Mouse (Mus musculus) gastrocnemius, adult 2 months (tissue): ENCODE results near the gene Ly6g6c. TPM values are rescaled to one million over a fixed set of nuclear protein-coding genes. Genes with fewer than 3 reads are reported as not detected.

ENCODE experiments used
- DNase-seq: peaks from one replicate; pipeline ENCODE4 v3.0.0; 2022
- H3K27ac ChIP-seq: fragments of 200-600 bp; 2 replicates; pipeline ENCODE4 v1.8.1; 2022; ENCODE audit warnings: mild to moderate bottlenecking
- H3K4me3 ChIP-seq: fragments of 200-600 bp; 2 replicates; pipeline ENCODE4 v1.8.1; 2022; ENCODE audit warnings: mild to moderate bottlenecking, moderate library complexity
- CTCF ChIP-seq: fragments of 200-600 bp; IDR thresholded peaks from 2 replicates; pipeline ENCODE4 v1.8.1; 2022; ENCODE audit warnings: antibody characterized with exemption, mild to moderate bottlenecking, moderate library complexity
- intact Hi-C: fragments of 180-260 bp; cut with DNase I; formaldehyde crosslinking; loops from one replicate; pipeline ENCODE4 v1.15.1; 2025
- total RNA-seq, 2 experiments: library from RNA; stranded (reverse); gene quantifications; 2 replicates each; pipeline ENCODE4 v1.2.3; 2021

Gene Ly6g6c
- total RNA-seq, 2 experiments from 2014 or later: not detected

DNA sequence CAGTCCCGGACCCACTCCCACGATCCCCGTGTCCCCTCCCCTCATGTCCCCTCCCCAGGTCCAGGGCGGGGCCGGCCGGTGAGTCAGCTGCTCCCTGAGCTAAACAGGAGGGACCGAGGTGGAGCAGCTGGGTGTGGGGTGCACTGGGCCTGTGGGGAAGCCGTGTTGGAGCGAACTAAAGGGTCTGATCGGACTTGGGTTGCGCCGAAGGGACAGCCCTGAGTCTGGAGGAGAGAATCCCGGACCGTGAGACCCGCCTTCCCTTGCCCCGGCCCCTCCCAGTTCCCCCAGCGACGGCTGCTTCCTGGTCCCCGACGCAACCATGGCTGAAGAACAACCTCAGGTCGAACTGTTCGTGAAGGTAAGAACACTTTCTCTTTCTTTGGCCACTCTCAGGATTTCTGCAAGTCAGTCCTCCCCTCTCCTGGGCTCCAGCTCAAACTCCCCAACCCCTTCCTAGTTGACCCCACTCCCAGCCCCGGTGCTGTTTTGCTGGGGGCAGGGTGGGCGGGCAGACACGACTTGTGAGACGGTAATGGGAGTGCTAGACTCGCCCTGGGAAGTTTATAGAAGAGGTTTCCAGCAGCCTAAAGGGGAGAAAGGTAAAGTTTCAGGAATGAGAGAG is 14.9 kb upstream of the Ly6g6c start:
- Histone ChIP-seq H3K27ac (peak overlapping the region; percentile 91), H3K4me3 (peak overlapping the region; percentile 82)
- peak; percentile 82 for DNase-seq
- intact Hi-C loops: no loop called here
- TF ChIP-seq CTCF: no peak

DNA sequence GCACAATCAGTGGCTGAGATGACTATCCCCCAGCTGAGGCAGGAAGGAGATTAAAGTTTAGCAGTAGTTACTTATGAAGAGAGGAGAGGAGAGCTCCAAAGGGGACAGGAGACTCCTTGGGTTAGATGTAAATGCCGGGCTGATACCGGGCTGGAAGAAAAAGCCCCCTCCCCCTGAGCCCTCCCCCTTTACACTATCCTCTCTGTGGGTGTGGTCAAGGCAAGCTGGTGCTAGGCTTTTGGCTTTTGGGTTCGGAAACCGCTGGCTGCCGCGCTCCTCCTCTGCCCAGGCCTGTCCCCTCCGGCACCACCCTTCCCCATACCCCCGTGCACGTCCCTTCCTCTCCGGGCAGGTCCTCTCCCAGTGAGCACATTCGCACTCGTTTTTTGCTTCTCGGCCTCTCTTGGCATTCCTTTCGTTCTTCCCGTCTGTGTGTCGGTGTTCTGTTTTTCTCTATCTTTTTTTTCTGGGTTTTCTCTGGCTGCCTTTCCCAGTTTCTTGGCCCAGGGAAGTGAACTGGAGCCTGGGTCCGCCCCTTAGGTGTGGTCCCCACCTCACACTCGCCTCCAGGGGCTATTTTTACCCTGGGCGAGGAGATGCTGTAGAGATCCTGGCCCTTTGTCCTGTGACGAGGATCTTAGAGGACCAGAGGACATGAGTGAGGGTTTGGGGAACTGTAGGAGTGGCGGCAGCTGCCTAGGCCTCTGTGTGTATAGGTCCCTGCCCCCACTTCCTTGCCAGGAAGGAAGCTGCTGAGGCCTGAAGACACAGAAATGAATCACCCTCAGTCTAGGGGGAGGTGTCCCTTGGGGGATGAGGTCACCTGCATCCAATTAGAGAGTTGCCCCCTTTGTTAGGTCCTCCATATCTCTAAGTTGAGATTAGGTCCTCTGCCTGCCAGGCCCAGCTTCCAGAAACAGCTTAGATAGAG is 13.8 kb upstream of the Ly6g6c start:
- peak overlapping the region; percentile 91 for H3K27ac ChIP-seq
- peak; percentile 69 for DNase-seq
- intact Hi-C loops: no loop called here
- peak overlapping the region; percentile 82 for H3K4me3 ChIP-seq
- TF ChIP-seq CTCF: no peak

DNA sequence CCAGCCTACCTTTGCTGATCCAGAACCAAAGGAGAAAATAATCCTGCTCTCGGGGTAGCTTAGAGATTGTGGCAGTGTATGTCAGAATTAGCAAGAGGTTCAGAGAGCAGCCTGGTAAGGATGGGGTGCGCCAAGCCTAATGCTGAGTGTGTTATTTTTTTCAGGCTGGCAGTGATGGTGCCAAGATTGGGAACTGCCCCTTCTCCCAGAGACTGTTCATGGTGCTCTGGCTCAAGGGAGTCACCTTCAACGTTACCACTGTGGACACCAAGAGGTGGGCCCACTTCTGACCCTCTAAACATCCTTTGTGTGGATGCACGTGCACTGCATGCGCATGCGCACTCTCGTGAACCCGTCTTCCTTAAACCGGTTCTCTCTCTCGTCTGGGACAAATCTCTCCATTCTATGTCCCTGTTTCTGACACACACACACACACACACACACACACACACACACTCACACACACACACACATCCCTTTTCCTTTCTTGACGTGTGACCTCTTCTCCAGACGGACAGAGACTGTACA is 12.9 kb upstream of the Ly6g6c start:
- no peak for DNase-seq
- no peak for TF ChIP-seq CTCF
- Histone ChIP-seq H3K4me3 (peak overlapping the region; percentile 82), H3K27ac (peak overlapping the region; percentile 91)
- intact Hi-C loops: no loop called here

DNA sequence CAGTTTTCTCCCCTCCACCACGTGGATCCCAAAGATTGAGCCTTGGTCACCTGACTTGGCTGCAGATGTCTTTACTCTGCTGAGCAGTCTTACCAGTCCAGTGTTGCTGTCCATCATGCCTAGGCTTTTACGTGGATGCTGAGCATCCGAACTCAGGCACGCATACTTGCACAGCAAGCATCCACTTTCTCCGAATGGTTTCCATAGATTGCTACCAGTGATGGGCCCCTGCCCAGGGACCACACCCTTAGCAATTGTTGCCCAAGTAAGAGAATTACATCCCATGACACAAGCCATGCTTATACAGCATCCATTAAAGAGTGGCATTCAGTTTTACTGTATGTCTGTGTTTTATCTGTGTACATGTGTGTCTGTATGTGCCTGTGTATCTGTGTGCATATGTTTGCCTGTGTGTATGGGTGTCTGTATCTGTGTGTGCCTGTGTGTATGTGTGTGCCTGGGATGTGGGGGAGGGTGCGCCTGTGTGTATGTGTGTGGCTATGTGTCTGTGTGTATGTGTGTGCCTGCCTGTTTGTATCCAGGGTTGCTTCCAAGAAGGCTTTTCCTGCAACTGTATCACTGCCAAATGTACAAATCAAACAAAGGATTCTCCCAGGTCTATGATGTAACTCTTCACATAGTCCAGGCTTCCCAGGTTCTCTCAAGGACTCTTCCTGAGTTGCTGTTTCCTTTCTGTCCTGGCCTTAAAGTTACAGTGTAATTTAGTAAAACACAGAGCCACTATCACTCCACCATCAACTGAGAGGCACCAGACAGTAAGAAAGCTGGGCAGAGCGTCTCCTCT is 9.3 kb upstream of the Ly6g6c start:
- no peak overlapping the region for H3K27ac ChIP-seq
- no peak for TF ChIP-seq CTCF
- no peak overlapping the region for H3K4me3 ChIP-seq
- DNase-seq: no peak
- intact Hi-C loops: no loop called here

GRCm38 (mm10) chr17:35057090-35057489 is 8.1 kb upstream of the Ly6g6c start:
- no peak for DNase-seq
- Histone ChIP-seq H3K27ac (no peak overlapping the region), H3K4me3 (no peak overlapping the region)
- no peak for TF ChIP-seq CTCF
- intact Hi-C loops: no loop called here

GRCm38 (mm10) chr17:35058316-35058715 is 6.9 kb upstream of the Ly6g6c start:
- peak overlapping the region; percentile 91 for H3K27ac ChIP-seq
- no peak for DNase-seq
- TF ChIP-seq CTCF: no peak
- intact Hi-C loops: loop anchor here (2.0 kb wide), 1 partner anchor 38 kb away; no protein-coding TSS in a partner anchor
- peak overlapping the region; percentile 86 for H3K4me3 ChIP-seq

DNA sequence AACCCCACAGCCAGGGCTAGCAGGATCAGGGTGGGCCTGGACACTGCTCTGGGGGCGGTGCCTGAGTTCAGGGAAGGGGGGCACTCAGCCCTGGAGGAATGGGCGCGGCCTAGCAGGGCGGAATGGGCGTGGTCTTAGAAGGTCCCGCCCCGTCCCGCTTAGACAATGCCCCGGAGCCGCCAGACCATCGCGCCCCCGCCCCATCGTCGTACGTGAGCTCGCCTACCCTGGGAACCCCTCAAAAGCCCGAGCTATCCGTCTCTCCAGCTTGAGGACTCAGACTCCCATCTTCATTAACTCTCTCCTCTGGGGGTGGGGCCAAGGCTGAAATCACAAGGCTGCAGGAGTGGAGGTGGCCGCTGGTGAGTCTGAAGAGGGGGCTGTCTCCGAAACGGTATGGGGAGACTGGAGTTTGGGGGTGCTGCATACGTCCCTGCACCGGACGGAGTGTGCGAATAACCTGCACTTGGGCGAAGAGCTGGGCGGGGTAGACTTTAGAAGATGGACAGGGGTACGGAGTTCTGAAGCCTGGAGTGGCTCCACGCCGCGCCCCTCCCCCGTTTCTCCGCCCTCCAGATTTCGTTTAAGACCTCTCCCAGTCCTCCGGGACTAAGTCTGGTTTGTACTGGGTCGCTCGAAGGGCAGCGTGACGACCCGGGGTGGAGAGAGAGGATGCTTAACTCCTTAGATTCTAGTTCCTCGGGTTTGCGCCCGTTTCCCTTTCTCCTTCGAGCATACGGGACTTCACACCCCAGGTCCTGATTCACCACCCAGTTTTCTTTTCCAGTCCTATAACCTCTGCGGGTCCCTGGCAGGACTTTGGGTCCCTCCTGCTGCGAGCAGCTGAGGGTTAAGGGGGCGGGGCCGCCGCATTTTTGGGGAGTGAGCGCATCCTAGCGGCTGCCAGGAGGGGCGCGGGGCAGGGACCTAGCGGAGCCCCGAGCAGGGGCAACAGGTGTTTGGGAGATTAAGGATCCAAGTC is 6.0 kb upstream of the Ly6g6c start, which contains the start of gene Ddah2:
TSS of gene Ddah2 (plus strand) at position 125 of the 982 bp plus-strand sequence.
- intact Hi-C loops: loop anchor here (2.0 kb wide), 1 partner anchor 38 kb away; no protein-coding TSS in a partner anchor
- H3K27ac ChIP-seq: peak within 1 kb of the TSS; percentile 91
- peak; percentile 72 for TF ChIP-seq CTCF
- peak within 1 kb of the TSS; percentile 86 for H3K4me3 ChIP-seq
- DNase-seq: peak; percentile 92

GRCm38 (mm10) chr17:35060071-35060470 is 5.1 kb upstream of the Ly6g6c start:
- TF ChIP-seq CTCF: no peak
- H3K4me3 ChIP-seq: peak overlapping the region; percentile 86
- H3K27ac ChIP-seq: peak overlapping the region; percentile 91
- DNase-seq: no peak
- intact Hi-C loops: no loop called here

GRCm38 (mm10) chr17:35060737-35061297 is 4.4 kb upstream of the Ly6g6c start:
- Histone ChIP-seq H3K4me3 (peak overlapping the region; percentile 86), H3K27ac (peak overlapping the region; percentile 91)
- intact Hi-C loops: no loop called here
- TF ChIP-seq CTCF: no peak
- DNase-seq: peak; percentile 64

DNA sequence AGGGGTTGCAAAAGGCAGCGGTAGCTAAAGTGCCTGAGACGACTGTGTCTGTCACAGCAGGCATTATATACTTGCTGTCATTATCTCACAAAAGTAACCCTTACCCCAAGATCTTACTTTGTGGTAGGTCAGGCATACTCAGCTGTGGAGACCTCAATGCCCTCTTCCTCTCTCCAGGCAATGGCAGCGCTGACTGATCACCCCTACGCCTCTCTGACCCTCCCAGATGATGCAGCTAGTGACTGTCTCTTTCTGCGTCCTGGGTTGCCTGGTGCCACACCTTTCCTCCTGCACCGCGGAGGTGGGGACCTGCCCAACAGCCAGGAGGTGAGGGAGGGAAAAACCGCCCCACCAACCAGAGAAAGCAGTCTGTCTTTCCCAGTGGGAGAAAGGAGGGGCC is 3.9 kb upstream of the Ly6g6c start:
- intact Hi-C loops: no loop called here

DNA sequence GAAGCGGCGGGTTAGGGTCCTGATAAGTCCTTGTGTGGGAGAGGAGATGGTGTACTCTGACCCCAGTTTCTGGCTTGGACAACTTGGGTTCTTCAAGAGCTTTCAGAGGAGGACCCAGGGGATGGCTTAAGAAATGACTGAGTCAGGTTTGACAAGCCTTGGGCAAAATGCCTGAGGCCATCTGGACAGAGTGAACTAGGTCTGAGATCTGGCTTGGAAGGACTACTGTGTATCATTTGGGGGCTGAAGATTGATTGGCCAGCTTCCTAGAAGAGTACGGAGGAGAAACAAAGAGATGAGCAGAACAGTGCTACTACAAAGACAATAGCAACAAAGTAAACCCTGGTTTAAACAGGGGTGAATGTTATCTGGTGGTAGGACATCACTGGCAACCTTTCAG is 1.7 kb upstream of the Ly6g6c start:
- no peak for TF ChIP-seq CTCF
- peak; percentile 34 for DNase-seq
- intact Hi-C loops: no loop called here
- no peak overlapping the region for H3K4me3 ChIP-seq
- H3K27ac ChIP-seq: no peak overlapping the region

More for the DNA sequence above, 3.9 kb upstream of the Ly6g6c start:
- Histone ChIP-seq H3K27ac (no peak overlapping the region), H3K4me3 (no peak overlapping the region)
- no peak for TF ChIP-seq CTCF
- no peak for DNase-seq
